8 mouse cellular contexts compared by ENCODE assay signal in the genomic region with DNA sequence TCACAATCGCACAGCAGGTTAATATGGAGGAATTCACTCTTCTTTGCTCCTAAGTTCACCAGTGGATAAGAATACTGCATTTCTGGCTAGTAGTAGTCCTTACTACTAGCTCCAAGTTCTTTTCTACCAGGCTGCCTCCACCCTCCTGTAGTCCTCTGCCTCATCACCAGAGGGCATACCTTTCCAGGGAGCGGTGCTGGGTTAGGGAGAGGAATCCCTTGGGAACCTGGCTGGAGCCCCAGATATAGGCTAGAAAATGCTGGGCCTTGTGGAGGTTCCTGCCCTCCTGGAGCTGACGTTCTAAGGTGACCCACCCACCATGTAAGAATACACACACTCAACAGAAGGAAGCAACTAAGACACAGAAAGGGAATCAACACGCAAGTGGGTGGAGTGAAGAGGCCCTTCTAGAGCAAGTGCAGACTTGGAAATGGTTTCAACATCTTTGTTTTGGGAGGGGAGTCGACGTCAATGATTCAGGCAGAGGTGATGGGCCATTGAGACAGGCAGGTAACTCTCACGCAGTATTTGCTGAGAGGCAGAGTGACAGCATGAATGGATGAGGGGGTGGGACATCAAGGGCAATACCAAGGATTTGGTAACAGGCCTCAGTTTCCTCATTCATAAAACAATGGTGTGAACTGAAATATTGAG. TPM values are rescaled to one million over a fixed set of nuclear protein-coding genes. Genes with fewer than 3 reads are reported as not detected.
DNase-seq lines count a peak whose midpoint lies in the region; ATAC-seq lines count a peak whose summit lies in the region.
"Had no signal": no experiment of that assay in that cellular context is flagged by ENCODE, and none has a peak within 500 bp of the region (broad histone marks: within the 10 kb centered on the region; RNA-seq: fewer than 3 reads in every experiment).

No protein-coding gene starts in this region.

- no peaks in the 10 kb centered on the region for H3K9me3 ChIP-seq in forebrain, embryonic 15.5 days
- H3K9me3 ChIP-seq: embryonic facial prominence, embryonic 12.5 days had no signal

- H3K27me3 ChIP-seq in forebrain, embryonic 15.5 days: no peaks in the 10 kb centered on the region
- H3K27me3 ChIP-seq: embryonic facial prominence, embryonic 12.5 days had no signal

- peaks cover 32% of the 10 kb centered on the region for H3K4me1 ChIP-seq in forebrain, embryonic 15.5 days

- peak; percentile 55 to 69 for DNase-seq in left cerebral cortex, adult 18-20 months (ENCODE audit: low spot score in 2 of 2)
- no peak for DNase-seq in left cerebral cortex, adult 8-10 months (ENCODE audit: low spot score in 2 of 2)
- DNase-seq in ZHBTc4 (ENCODE audit: low read depth, low spot score): peak; percentile 68
- peak; percentile 86 for DNase-seq in gonadal fat pad, adult 2 months (ENCODE audit: low read depth)
- peak; percentile 77 for DNase-seq in lung, postnatal 36 days
- no peak for DNase-seq in natural killer cell, adult 2 months (ENCODE audit: low spot score in 2 of 2)

- 83% methylated on average over 7 of the region's 7 CpGs for WGBS in forebrain, embryonic 15.5 days

- H3K9ac ChIP-seq in forebrain, embryonic 15.5 days (replicated peaks): no peak overlapping the region
- H3K9ac ChIP-seq: embryonic facial prominence, embryonic 12.5 days had no signal

- no peak overlapping the region for H3K27ac ChIP-seq in forebrain, embryonic 15.5 days (replicated peaks)
- H3K27ac ChIP-seq: embryonic facial prominence, embryonic 12.5 days had no signal

- ATAC-seq in forebrain, embryonic 15.5 days (replicated peaks): no peak

- H3K4me3 ChIP-seq in forebrain, embryonic 15.5 days: no peak overlapping the region
- H3K4me3 ChIP-seq: embryonic facial prominence, embryonic 12.5 days had no signal

- no peaks in the 10 kb centered on the region for H3K36me3 ChIP-seq in forebrain, embryonic 15.5 days
- H3K36me3 ChIP-seq: embryonic facial prominence, embryonic 12.5 days had no signal

- H3K4me2 ChIP-seq in forebrain, embryonic 15.5 days (replicated peaks): no peak overlapping the region
- H3K4me2 ChIP-seq: embryonic facial prominence, embryonic 12.5 days had no signal

RNA-seq across cellular contexts. Expression of gene Bicd2, which starts 2.4 kb away (rescaled TPM):
- 10 to 100 TPM; 46.4 to 48.6 TPM for total RNA-seq in left cerebral cortex, adult 18-20 months (2021)
- 10 to 100 TPM; 40.2 to 45.5 (median 43.1) TPM for total RNA-seq in left cerebral cortex, adult 8-10 months (2022)
- polyA plus RNA-seq in gonadal fat pad, adult 2 months (2012; rRNA removed): 26.2 and 31.4 TPM in 2 replicates
- polyA plus RNA-seq in forebrain, embryonic 15.5 days (2015; fragmentation: Nextera tagmentation; extraction: Ambion mirVana): 26.4 and 27.1 TPM in 2 replicates

RNA-seq across cellular contexts. Expression of gene Fgd3, which starts 18.9 kb away (rescaled TPM):
- 1 to 10 TPM; 5.0 to 5.9 TPM for total RNA-seq in left cerebral cortex, adult 18-20 months (2021)
- 10 to 100 TPM in 1 of 4 experiments, 1 to 10 TPM in 3; 8.8 to 10.1 (median 8.9) TPM for total RNA-seq in left cerebral cortex, adult 8-10 months (2022)
- 2.2 and 2.6 TPM in 2 replicates for polyA plus RNA-seq in gonadal fat pad, adult 2 months (2012; rRNA removed)
- polyA plus RNA-seq in forebrain, embryonic 15.5 days (2015; fragmentation: Nextera tagmentation; extraction: Ambion mirVana): 3.4 and 3.9 TPM in 2 replicates

Comparison
In these comparisons a context has a peak if more than half of its experiments do, and no peak if none do; other contexts are left out.
1. DNase-seq: peak in left cerebral cortex, adult 18-20 months (2 of 2), ZHBTc4 (single experiment), gonadal fat pad, adult 2 months (single experiment) and lung, postnatal 36 days (single experiment); none in left cerebral cortex, adult 8-10 months (0 of 2) and natural killer cell, adult 2 months (0 of 2).